Mouse (Mus musculus): ENCODE measurements around the gene Gdf11. TPM values are rescaled to one million over a fixed set of nuclear protein-coding genes. Genes with fewer than 3 reads are reported as not detected.

The Gdf11 gene
- total and polyA plus RNA-seq, 3 experiments: 3.4 to 7.3 (median 4.5) TPM

DNA sequence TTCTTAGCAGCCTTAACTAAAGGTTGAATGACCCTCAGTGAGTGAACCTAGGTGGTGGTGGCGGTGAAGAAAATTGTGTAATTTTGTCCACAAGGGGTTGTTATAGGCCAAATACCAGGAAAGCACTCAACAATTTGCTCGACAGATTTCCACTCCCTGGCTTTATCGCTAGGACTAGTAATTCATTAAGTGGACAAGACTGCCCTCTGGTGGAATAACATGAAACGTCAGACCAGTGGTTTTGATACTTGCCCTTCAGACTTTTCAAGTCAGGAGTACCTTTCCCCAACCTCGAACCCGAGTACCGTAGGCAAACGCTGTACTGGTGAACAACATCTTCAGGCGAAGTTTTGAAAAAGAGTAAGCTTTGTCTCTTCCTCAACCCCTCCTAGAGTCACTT lies 3.9 kb upstream of the Gdf11 start:
- peaks cover 25% of the 10 kb centered on the region for H3K27me3 ChIP-seq (replicated peaks)
- no peaks in the 10 kb centered on the region for H3K9me3 ChIP-seq (replicated peaks; ENCODE audit: low read length)
- dilution Hi-C loops (cut with MboI; ENCODE audit: extremely low pct_ligation_motif_present, extremely low pct_unique_long_range_greater_than_20kb, low sequenced_read_pairs): no loop called here
- peak overlapping the region; percentile 76 for H3K4me2 ChIP-seq (ENCODE audit: insufficient read depth, low read depth, poor library complexity, severe bottlenecking)
- H3K36me3 ChIP-seq (replicated peaks in 1 of 2; ENCODE audit: control insufficient read depth in 1 of 2, insufficient read depth in 1 of 2, low read length in 1 of 2): no peaks in the 10 kb centered on the region
- H3K4me3 ChIP-seq (replicated peaks in 1 of 3; ENCODE audit: low read depth in 2 of 3, low read length in 2 of 3, poor library complexity in 1 of 3): no peak overlapping the region
- peak; percentile 86 for DNase-seq (ENCODE audit: extremely low read depth)
- in situ Hi-C loops (cut with MboI; ENCODE audit: low pct_ligation_motif_present, low pct_unique_long_range_greater_than_20kb, low sequenced_read_pairs): loop anchor here (5.0 kb wide), 2 partner anchors 58 to 123 kb away; no protein-coding TSS in a partner anchor
- H3K4me1 ChIP-seq (ENCODE audit: control insufficient read depth in 1 of 2, insufficient read depth in 2 of 2): peaks cover 0 to 9% of the 10 kb centered on the region in 2 experiments; a peak in 2 of 4 replicates
- 0 out of 2 replicates have a peak overlapping the region, but pooled peaks have one; percentile 18 for H3K9ac ChIP-seq (ENCODE audit: insufficient read depth, low read depth)
- no peaks in the 10 kb centered on the region for H3K79me2 ChIP-seq (replicated peaks; ENCODE audit: control insufficient read depth, extremely low read depth, insufficient read depth, poor library complexity, severe bottlenecking)
- H3K27ac ChIP-seq (ENCODE audit: insufficient read depth, low read depth): no peak overlapping the region
- TF ChIP-seq NRF1 (IDR thresholded peaks at IDR 0.05; ENCODE audit: low read depth, low read length) (no peak), UBTF (IDR thresholded peaks at IDR 0.05; ENCODE audit: low read depth, low read length) (no peak), ETS1 (conservative IDR thresholded peaks at IDR 0.05; ENCODE audit: low read depth, low read length) (no peak), ZC3H11A (IDR thresholded peaks at IDR 0.05; ENCODE audit: low read depth, low read length) (no peak; the same call in 1 of the 2 replicates), TBP (conservative IDR thresholded peaks at IDR 0.05; ENCODE audit: low read depth, low read length) (no peak), MAFK (IDR thresholded peaks at IDR 0.05; ENCODE audit: insufficient replicate concordance, low read length) (no peak), ZNF384 (IDR thresholded peaks at IDR 0.05; ENCODE audit: low read depth, low read length) (no peak), RCOR1 (conservative IDR thresholded peaks at IDR 0.05; ENCODE audit: low read depth, low read length) (no peak), GABPA (IDR thresholded peaks at IDR 0.05; ENCODE audit: insufficient replicate concordance, low read depth, low read length) (no peak), BHLHE40 (IDR thresholded peaks at IDR 0.05; ENCODE audit: low read depth, low read length) (no peak), ZMIZ1 (IDR thresholded peaks at IDR 0.05; ENCODE audit: low read depth, low read length) (no peak), CHD2 (IDR thresholded peaks at IDR 0.05; ENCODE audit: low read length) (no peak), E2F4 (IDR thresholded peaks at IDR 0.05; ENCODE audit: insufficient replicate concordance, low read depth, low read length) (no peak), JUND (conservative IDR thresholded peaks at IDR 0.05; ENCODE audit: low read depth, low read length) (0 out of 2 replicates have a peak, but pooled peaks have one; percentile 30), CHD1 (IDR thresholded peaks at IDR 0.05; ENCODE audit: low read depth, low read length) (no peak), POLR2A (IDR thresholded peaks at IDR 0.05; ENCODE audit: low read depth, low read length) (no peak), EP300 (IDR thresholded peaks at IDR 0.05; ENCODE audit: low read length) (no peak), TCF12 (IDR thresholded peaks at IDR 0.05; ENCODE audit: low read depth, low read length) (no peak), ZKSCAN1 (IDR thresholded peaks at IDR 0.05; ENCODE audit: borderline replicate concordance, low read depth, low read length) (no peak), MYC (IDR thresholded peaks at IDR 0.05; ENCODE audit: low read depth, low read length) (no peak), RAD21 (IDR thresholded peaks at IDR 0.05; ENCODE audit: low read depth, low read length) (peak; percentile 93), POLR2AphosphoS2 (IDR thresholded peaks at IDR 0.05; ENCODE audit: low read depth, low read length) (no peak), MAX (IDR thresholded peaks at IDR 0.05; ENCODE audit: low read length) (no peak), KAT2A (IDR thresholded peaks at IDR 0.05; ENCODE audit: insufficient replicate concordance, low read length) (no peak), USF2 (conservative IDR thresholded peaks at IDR 0.05; ENCODE audit: low read depth, low read length) (no peak), IRF4 (IDR thresholded peaks at IDR 0.05; ENCODE audit: low read depth, low read length) (no peak), SMC3 (IDR thresholded peaks at IDR 0.05; ENCODE audit: low read depth, low read length) (peak; percentile 82), USF1 (IDR thresholded peaks at IDR 0.05; ENCODE audit: low read depth, low read length) (no peak), SIN3A (IDR thresholded peaks at IDR 0.05; ENCODE audit: low read length) (no peak; the same call in 1 of the 2 replicates), CTCF (conservative IDR thresholded peaks at IDR 0.05 in 1 of 2, IDR thresholded peaks at IDR 0.05 in 1 of 2; ENCODE audit: low read depth in 2 of 2, low read length in 2 of 2) (peak; percentile 69 to 93), MXI1 (IDR thresholded peaks at IDR 0.05; ENCODE audit: low read depth, low read length) (no peak), MAZ (IDR thresholded peaks at IDR 0.05; ENCODE audit: low read depth, low read length) (no peak), JUN (IDR thresholded peaks at IDR 0.05; ENCODE audit: insufficient read depth, low read depth, low read length) (no peak), MEF2A (IDR thresholded peaks at IDR 0.05; ENCODE audit: borderline replicate concordance, low read depth, low read length) (no peak), NELFE (IDR thresholded peaks at IDR 0.05; ENCODE audit: low read depth, low read length) (no peak)

Data from CH12.LX (cell line).